Mouse (Mus musculus) erythroblast, embryonic 14.5 days (primary cell): ENCODE results near the gene Fa2h.

Experiments used
- GATA1 ChIP-seq: IDR thresholded peaks from 2 replicates; pipeline ENCODE4 v1.6.1; 2012; ENCODE audit warnings: low read length, inconsistent platforms, mixed read lengths
- TAL1 ChIP-seq: IDR thresholded peaks from 3 replicates; pipeline ENCODE4 v1.6.1; 2012; ENCODE audit warnings: low read length, inconsistent platforms, mixed read lengths

GRCm38 (mm10) chr8:111325222-111325790 is 68.3 kb downstream of the Fa2h start:
- TF ChIP-seq GATA1 (no peak), TAL1 (no peak)
